Mouse (Mus musculus) limb, embryonic 14.5 days (tissue): ENCODE data around the gene Gm20425. TPM values are rescaled to one million over a fixed set of nuclear protein-coding genes. Genes with fewer than 3 reads are reported as not detected.

Experiments used
- ATAC-seq: fragments of 200-750 bp; cut with Nextera tagmentation; 2 replicates; pipeline ENCODE4 v1.8.0; 2017; ENCODE audit warnings: low read depth, moderate number of reproducible peaks, moderate TSS enrichment; ENCODE audit not compliant: low FRiP score
- DNase-seq: peaks from one replicate; pipeline ENCODE4 v3.0.0-alpha.2; 2015; ENCODE audit warnings: low spot score
- H3K27ac ChIP-seq: fragments of 300-500 bp; sonication (generic); replicated peaks from 2 replicates; pipeline ENCODE4 v1.5.1; 2014; ENCODE audit warnings: low read depth, mild to moderate bottlenecking, low read length, moderate library complexity, mixed read lengths
- H3K27me3 ChIP-seq: fragments of 300-500 bp; sonication (generic); 2 replicates; pipeline ENCODE4 v1.6.1; 2014; ENCODE audit warnings: low read length, mixed read lengths; ENCODE audit not compliant: control insufficient read depth, insufficient read depth
- H3K36me3 ChIP-seq: fragments of 300-500 bp; sonication (generic); 2 replicates; pipeline ENCODE4 v1.6.1; 2014; ENCODE audit warnings: mild to moderate bottlenecking, low read length, moderate library complexity, mixed read lengths; ENCODE audit not compliant: control insufficient read depth, insufficient read depth
- H3K4me1 ChIP-seq: fragments of 300-500 bp; sonication (generic); 2 replicates; pipeline ENCODE4 v1.6.1; 2014; ENCODE audit warnings: antibody characterized with exemption, low read length, mixed read lengths; ENCODE audit not compliant: control insufficient read depth, insufficient read depth
- H3K4me2 ChIP-seq: fragments of 300-500 bp; sonication (generic); replicated peaks from 2 replicates; pipeline ENCODE4 v1.6.1; 2014; ENCODE audit warnings: low read depth, mild to moderate bottlenecking, low read length, moderate library complexity; ENCODE audit not compliant: severe bottlenecking
- H3K4me3 ChIP-seq: fragments of 300-500 bp; sonication (generic); replicated peaks from 2 replicates; pipeline ENCODE4 v1.5.1; 2014; ENCODE audit warnings: low read length
- H3K9ac ChIP-seq: fragments of 300-500 bp; sonication (generic); 2 replicates; pipeline ENCODE4 v1.6.1; 2014; ENCODE audit warnings: mild to moderate bottlenecking, low read depth, low read length, moderate library complexity; ENCODE audit not compliant: severe bottlenecking
- H3K9me3 ChIP-seq: fragments of 300-500 bp; sonication (generic); 2 replicates; pipeline ENCODE4 v1.6.1; 2016; ENCODE audit warnings: low read length; ENCODE audit not compliant: control insufficient read depth
- POLR2A ChIP-seq: fragments of 200-500 bp; IDR thresholded peaks from 2 replicates; pipeline ENCODE4 v1.8.0; 2012; ENCODE audit warnings: inconsistent platforms, mild to moderate bottlenecking, moderate library complexity, borderline replicate concordance; ENCODE audit not compliant: insufficient read depth, insufficient read length; ENCODE audit errors: extremely low read depth
- WGBS: fragments of 180-500 bp; shearing (Covaris S2); extraction: QIAGEN DNeasy Blood & Tissue Kit; methylation state at CpG from one replicate; pipeline ENCODE4 v1.1.7; 2014; 5-methylcytosine and 5-hydroxymethylcytosine counted together
- polyA plus RNA-seq, 2 experiments: library from polyadenylated mRNA; depleted of rRNA in 1 of 2; stranded (reverse) in 1 of 2; unstranded in 1 of 2; fragments of >200 nt; fragmentation: Nextera tagmentation in 1 of 2; extraction: Ambion mirVana in 1 of 2; gene quantifications; 2 replicates each; pipeline versions ENCODE4 v1.2.1 to v1.2.3; 2012 to 2014

The Gm20425 gene
- polyA plus RNA-seq, 2 experiments: 0.45 TPM; not detected in 1

GRCm38 (mm10) chr9:103185946-103186345 lies 44.2 kb downstream of the Gm20425 start:
- 91% methylated on average over 8 of the region's 8 CpGs for WGBS
- no peak overlapping the region for H3K4me3 ChIP-seq
- no peaks in the 10 kb centered on the region for H3K4me1 ChIP-seq
- ATAC-seq (no peak), DNase-seq (no peak)
- H3K9ac ChIP-seq: no peak overlapping the region
- H3K4me2 ChIP-seq: no peak overlapping the region
- H3K27me3 ChIP-seq: no peaks in the 10 kb centered on the region
- TF ChIP-seq POLR2A: no peak
- no peak overlapping the region for H3K27ac ChIP-seq
- no peaks in the 10 kb centered on the region for H3K9me3 ChIP-seq
- H3K36me3 ChIP-seq: peaks cover 35% of the 10 kb centered on the region

GRCm38 (mm10) chr9:103184855-103185254 lies 45.3 kb downstream of the Gm20425 start:
- H3K4me2 ChIP-seq: no peak overlapping the region
- no peak overlapping the region for H3K27ac ChIP-seq
- no peak overlapping the region for H3K4me3 ChIP-seq
- ATAC-seq: no peak
- no peaks in the 10 kb centered on the region for H3K9me3 ChIP-seq
- peaks cover 24% of the 10 kb centered on the region for H3K36me3 ChIP-seq
- peaks cover 8% of the 10 kb centered on the region for H3K4me1 ChIP-seq
- no peak for TF ChIP-seq POLR2A
- no peaks in the 10 kb centered on the region for H3K27me3 ChIP-seq
- 65% methylated on average over 4 of the region's 4 CpGs for WGBS
- H3K9ac ChIP-seq: no peak overlapping the region
- no peak for DNase-seq

GRCm38 (mm10) chr9:103181886-103182285 lies 48.2 kb downstream of the Gm20425 start:
- 90% methylated on average over 8 of the region's 8 CpGs for WGBS

GRCm38 (mm10) chr9:103180807-103181565 lies 49.1 kb downstream of the Gm20425 start:
- Histone ChIP-seq H3K27me3 (no peaks in the 10 kb centered on the region), H3K9me3 (no peaks in the 10 kb centered on the region), H3K9ac (peak overlapping the region; percentile 46), H3K4me1 (peaks cover 8% of the 10 kb centered on the region), H3K36me3 (no peaks in the 10 kb centered on the region), H3K27ac (peak overlapping the region; percentile 53), H3K4me2 (peak overlapping the region; percentile 66), H3K4me3 (peak overlapping the region; percentile 38)
- 1% methylated on average over 20 of the region's 20 CpGs for WGBS
- ATAC-seq (peak; percentile 93), DNase-seq (peak; percentile 94)
- TF ChIP-seq POLR2A: 0 out of 2 replicates have a peak, but pooled peaks have one; percentile 24

More at GRCm38 (mm10) chr9:103181886-103182285, 48.2 kb downstream of the Gm20425 start:
- no peak for DNase-seq
- Histone ChIP-seq H3K4me2 (no peak overlapping the region), H3K36me3 (no peaks in the 10 kb centered on the region), H3K27me3 (no peaks in the 10 kb centered on the region), H3K27ac (no peak overlapping the region), H3K9me3 (no peaks in the 10 kb centered on the region), H3K4me3 (no peak overlapping the region), H3K9ac (no peak overlapping the region), H3K4me1 (peaks cover 8% of the 10 kb centered on the region)
- ATAC-seq: no peak
- no peak for TF ChIP-seq POLR2A

- Histone ChIP-seq H3K4me1 (peaks cover 8% of the 10 kb centered on the region), H3K9me3 (no peaks in the 10 kb centered on the region), H3K9ac (peak overlapping the region; percentile 46; the same call in 1 of the 2 replicates), H3K27me3 (no peaks in the 10 kb centered on the region), H3K4me3 (peak overlapping the region; percentile 38), H3K36me3 (no peaks in the 10 kb centered on the region), H3K4me2 (peak overlapping the region; percentile 66), H3K27ac (peak overlapping the region; percentile 53; the same call in 1 of the 2 replicates)
- WGBS: 66% methylated on average over 3 of the region's 3 CpGs
- peak; percentile 14; the same call in 1 of the 2 replicates for ATAC-seq
- TF ChIP-seq POLR2A: no peak
- peak; percentile 24 for DNase-seq
These were observed 49.8 kb downstream of the Gm20425 start for GRCm38 (mm10) chr9:103180303-103180702.
